Mouse (Mus musculus): ENCODE results near the gene Klf3.

DNA sequence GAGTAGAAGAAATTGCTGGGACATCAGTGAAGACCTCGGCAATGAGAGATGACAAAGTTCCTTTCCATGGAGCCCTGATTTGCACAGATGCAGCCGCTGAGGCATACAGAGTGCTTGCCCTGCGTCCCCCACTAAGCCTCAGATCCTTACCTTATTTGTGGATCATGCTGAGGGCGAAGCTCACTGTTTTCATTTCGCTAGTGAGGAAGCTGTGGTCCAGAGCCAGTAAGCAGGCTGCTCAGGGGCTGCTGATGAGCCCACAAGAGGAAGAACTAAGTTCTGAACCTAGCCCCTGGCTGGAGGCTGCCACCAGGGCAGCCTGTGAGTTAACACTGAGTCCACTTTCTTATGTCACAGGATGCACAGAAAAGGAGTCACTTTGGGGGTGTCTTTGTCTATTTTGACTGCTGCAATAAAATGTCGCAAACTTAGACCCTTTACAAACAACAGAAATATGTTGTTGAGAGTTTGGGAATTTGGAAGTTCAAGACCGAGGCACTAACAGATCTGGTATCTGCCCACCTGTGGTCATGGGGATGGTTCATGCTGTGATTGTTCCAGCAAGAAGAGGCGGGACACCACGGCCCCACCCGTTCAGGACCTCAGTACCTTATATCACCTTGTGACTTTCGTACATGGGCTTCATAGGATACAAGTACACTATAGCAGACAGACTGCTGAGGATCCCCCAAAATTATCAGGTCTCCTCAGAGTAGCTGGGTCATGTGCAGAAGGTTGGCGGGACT is 62.2 kb downstream of the Klf3 start:
- TF ChIP-seq CTCF (IDR thresholded peaks at IDR 0.05; ENCODE audit: insufficient read depth, low read depth, low read length), result no peak
- TF ChIP-seq POLR2A (IDR thresholded peaks at IDR 0.05; ENCODE audit: insufficient read depth, low read depth, low read length), result no peak
